In the genomic region with DNA sequence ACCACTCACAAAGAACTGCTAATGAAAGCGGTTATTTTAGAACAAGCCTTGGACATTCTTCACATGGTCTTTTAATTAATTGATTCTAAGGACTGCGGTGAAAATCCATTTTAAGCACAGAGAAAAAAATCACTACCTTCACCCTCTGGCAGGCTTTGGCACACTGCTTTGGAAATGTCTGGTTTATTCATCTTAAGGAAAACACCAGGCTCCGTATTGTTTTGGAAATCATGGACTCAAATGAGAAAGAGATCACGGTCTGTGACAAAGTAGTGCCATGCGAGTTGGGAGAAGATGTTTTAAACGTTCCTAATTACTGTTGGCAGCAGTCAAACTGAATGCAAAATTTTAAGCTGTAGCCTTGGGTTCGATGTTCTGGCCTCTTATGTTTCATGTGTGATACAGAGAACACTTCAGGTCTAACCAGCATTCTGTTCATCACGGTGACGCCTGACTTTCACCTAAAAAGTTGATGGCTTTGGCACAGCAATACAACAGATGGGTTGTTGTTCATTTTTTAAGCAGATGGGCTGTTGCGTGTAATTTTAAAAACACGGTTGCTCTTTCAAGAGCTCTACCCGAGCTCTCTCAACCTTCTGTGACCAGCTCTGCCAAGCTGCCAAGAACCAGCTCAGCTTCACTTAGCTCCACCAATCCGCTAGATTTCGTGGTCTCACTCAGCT, we compare ENCODE assay signal across 24 mouse cellular contexts.
DNase-seq lines count a peak whose midpoint lies in the region; ATAC-seq and TF ChIP-seq lines count a peak whose summit lies in the region.
"Had no signal": no experiment of that assay in that cellular context is flagged by ENCODE, and none has a peak within 500 bp of the region (broad histone marks: within the 10 kb centered on the region; RNA-seq: fewer than 3 reads in every experiment).

No protein-coding gene starts in this region.

- intact Hi-C loops in heart, postnatal 14 days (cut with DNase I), result no loop called here

- no peaks in the 10 kb centered on the region for H3K9me3 ChIP-seq in heart, embryonic 11.5 days (replicated peaks; ENCODE audit: control insufficient read depth, low read length)
- H3K9me3 ChIP-seq: embryonic facial prominence, embryonic 12.5 days; heart, embryonic 10.5 days; limb, embryonic 15.5 days; lung, embryonic 15.5 days had no signal

- no peaks in the 10 kb centered on the region for H3K4me1 ChIP-seq in heart, embryonic 11.5 days (ENCODE audit: control insufficient read depth, insufficient read depth, low read length)
- H3K4me1 ChIP-seq: embryonic facial prominence, embryonic 12.5 days; heart, embryonic 10.5 days; limb, embryonic 15.5 days; lung, embryonic 15.5 days had no signal

- WGBS in heart, embryonic 11.5 days (ENCODE audit: insufficient replicate concordance), result 86% methylated on average over 14 of the region's 14 CpGs

- no peaks in the 10 kb centered on the region for H3K36me3 ChIP-seq in heart, embryonic 11.5 days (ENCODE audit: control insufficient read depth, insufficient read depth, low read length)
- H3K36me3 ChIP-seq: embryonic facial prominence, embryonic 12.5 days; heart, embryonic 10.5 days; limb, embryonic 15.5 days; lung, embryonic 15.5 days had no signal

- H3K27me3 ChIP-seq in heart, embryonic 11.5 days (ENCODE audit: control insufficient read depth, insufficient read depth, low read length), result no peaks in the 10 kb centered on the region
- H3K27me3 ChIP-seq: embryonic facial prominence, embryonic 12.5 days; limb, embryonic 15.5 days; lung, embryonic 15.5 days had no signal

- no peak overlapping the region for H3K9ac ChIP-seq in heart, embryonic 11.5 days (ENCODE audit: low read depth, low read length)
- H3K9ac ChIP-seq: embryonic facial prominence, embryonic 12.5 days; limb, embryonic 15.5 days; liver, embryonic 14.5 days; lung, embryonic 15.5 days had no signal

- H3K4me2 ChIP-seq in heart, embryonic 11.5 days, result no peak overlapping the region
- H3K4me2 ChIP-seq: embryonic facial prominence, embryonic 12.5 days; limb, embryonic 15.5 days; lung, embryonic 15.5 days had no signal

- DNase-seq in cerebellum, postnatal 14 days, result peak; percentile 17 to 21
- no peak for DNase-seq in cerebellum, postnatal 4 days (ENCODE audit: low spot score in 2 of 2)
- DNase-seq in layer of hippocampus, adult 11-12 months (ENCODE audit: low spot score), result peak; percentile 12
- no peak for DNase-seq in layer of hippocampus, adult 9-10 months (ENCODE audit: low spot score)
- peak; percentile 20 to 38 for DNase-seq in layer of hippocampus, adult 2 months (ENCODE audit: low spot score in 2 of 2)
- DNase-seq in heart, postnatal 14 days, result no peak
- DNase-seq: adrenal gland, postnatal 36 days; cerebellum, adult 8-10 months; gastrocnemius, adult 2 months; kidney, adult 9 months; kidney, postnatal 25 days; lung, postnatal 4 days; midbrain, embryonic 14.5 days; right cerebral cortex, postnatal 14 days; spleen, adult 18-20 months had no signal

- H3K27ac ChIP-seq in layer of hippocampus, adult 2 months, result peak overlapping the region; percentile 72
- no peak overlapping the region for H3K27ac ChIP-seq in heart, embryonic 11.5 days (ENCODE audit: low read depth, low read length)
- H3K27ac ChIP-seq: embryonic facial prominence, embryonic 12.5 days; gastrocnemius, adult 2 months; heart, embryonic 10.5 days; hindbrain, postnatal 0 days; limb, embryonic 15.5 days; liver, embryonic 14.5 days; lung, embryonic 15.5 days had no signal

- no peak for TF ChIP-seq CTCF in layer of hippocampus, adult 2 months (conservative IDR thresholded peaks at IDR 0.05)

- ATAC-seq in CD4-positive, CD25-positive, alpha-beta regulatory T cell, adult 4 months, result no peak
- ATAC-seq in heart, embryonic 11.5 days (replicated peaks; ENCODE audit: insufficient number of reproducible peaks, low FRiP score, low TSS enrichment), result no peak
- ATAC-seq: hindbrain, postnatal 0 days; intestine, embryonic 16.5 days had no signal

- no peak overlapping the region for H3K4me3 ChIP-seq in layer of hippocampus, adult 2 months
- H3K4me3 ChIP-seq in heart, embryonic 11.5 days (ENCODE audit: low read depth, low read length), result no peak overlapping the region
- H3K4me3 ChIP-seq: embryonic facial prominence, embryonic 12.5 days; gastrocnemius, adult 2 months; heart, embryonic 10.5 days; limb, embryonic 15.5 days; lung, embryonic 15.5 days had no signal

Comparison
In these comparisons a context has a peak if more than half of its experiments do, and no peak if none do; other contexts are left out.
1. DNase-seq: peak in cerebellum, postnatal 14 days (2 of 2), layer of hippocampus, adult 11-12 months (single experiment) and layer of hippocampus, adult 2 months (2 of 2); none in cerebellum, postnatal 4 days (0 of 2), layer of hippocampus, adult 9-10 months (single experiment) and heart, postnatal 14 days (0 of 2).